Mouse (Mus musculus): ENCODE results near the gene Ywhag. TPM values are rescaled to one million over a fixed set of nuclear protein-coding genes. Genes with fewer than 3 reads are reported as not detected.
A peak's percentile ranks its signal among the peaks of the same experiment; 100 is the strongest.

Ywhag gene
- polyA plus RNA-seq (2015; fragmentation: Nextera tagmentation; extraction: Ambion mirVana) = 89.4 and 105 TPM in 2 replicates

DNA sequence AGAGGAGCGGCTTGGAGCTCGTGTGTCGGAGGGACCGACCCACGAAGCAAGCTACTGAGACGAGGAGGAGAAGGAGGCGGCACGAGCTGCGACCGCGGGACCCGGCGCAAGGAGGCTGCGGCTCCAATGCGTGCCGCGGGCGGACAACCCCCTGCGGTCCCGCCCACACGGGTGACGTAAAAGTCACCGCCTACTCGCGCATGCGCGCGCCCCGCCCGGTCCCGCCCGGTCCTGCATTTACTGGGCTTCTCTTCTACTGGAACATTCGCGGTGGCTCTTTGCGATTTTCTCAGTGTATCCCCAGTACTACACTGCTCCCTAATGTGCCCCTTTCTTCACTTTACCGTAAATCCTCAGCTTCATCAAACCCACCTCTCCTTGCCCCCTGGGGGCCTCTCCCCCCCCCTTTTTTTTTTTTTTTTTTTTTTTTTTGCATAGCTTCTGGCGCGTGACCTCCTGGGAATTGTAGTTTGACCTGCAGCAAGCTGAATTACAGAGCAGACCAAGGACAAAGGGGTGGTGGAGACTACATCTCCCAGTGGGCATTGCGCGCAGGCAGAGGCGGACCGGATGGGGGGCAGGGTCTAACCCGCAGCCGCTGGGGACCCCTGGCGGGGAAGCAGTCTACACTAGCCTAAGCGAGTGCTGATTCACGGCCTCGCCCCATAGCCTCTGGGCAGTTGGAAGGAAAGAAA, at the start of gene Ywhag:
Gene Ywhag, minus strand, starts transcription at position 136 of the 695 bp plus-strand sequence.
- peak within 1 kb of the TSS; percentile 69 for H3K4me2 ChIP-seq (ENCODE audit: low read length)
- TF ChIP-seq CTCF (IDR thresholded peaks at IDR 0.05; ENCODE audit: low read depth) = peak; percentile 76
- H3K27me3 ChIP-seq (ENCODE audit: insufficient read depth, low read length) = no peaks in the 10 kb centered on the region
- ATAC-seq (replicated peaks; ENCODE audit: low FRiP score, low read depth) (peak; percentile 93), DNase-seq (ENCODE audit: low spot score) (peak; percentile 100)
- peak within 1 kb of the TSS; percentile 69 for H3K9ac ChIP-seq (ENCODE audit: low read depth, low read length)
- peak within 1 kb of the TSS; percentile 83 for H3K4me3 ChIP-seq (replicated peaks; ENCODE audit: low read depth, low read length)
- H3K36me3 ChIP-seq (ENCODE audit: insufficient read depth, low read length) = peaks cover 12% of the 10 kb centered on the region
- peak within 1 kb of the TSS; percentile 98 for H3K27ac ChIP-seq
- H3K9me3 ChIP-seq (replicated peaks; ENCODE audit: low read length) = no peaks in the 10 kb centered on the region
- under 1% methylated on average over 40 of the region's 48 CpGs for WGBS
- 0 out of 2 replicates have a peak, but pooled peaks cover 3% of the 10 kb centered on the region for H3K4me1 ChIP-seq (replicated peaks; ENCODE audit: insufficient read depth, low read length)

GRCm38 (mm10) chr5:135982398-135982797, 48.0 kb upstream of the Ywhag start:
- 29% methylated on average over 6 of the region's 6 CpGs for WGBS
- H3K4me3 ChIP-seq (replicated peaks; ENCODE audit: low read depth, low read length) = no peak overlapping the region
- no peaks in the 10 kb centered on the region for H3K4me1 ChIP-seq (replicated peaks; ENCODE audit: insufficient read depth, low read length)
- H3K9ac ChIP-seq (ENCODE audit: low read depth, low read length) = no peak overlapping the region
- H3K9me3 ChIP-seq (replicated peaks; ENCODE audit: low read length) = no peaks in the 10 kb centered on the region
- 0 out of 2 replicates have a peak, but pooled peaks have one; percentile 17 for ATAC-seq (replicated peaks; ENCODE audit: low FRiP score, low read depth)
- peak; percentile 90 for TF ChIP-seq CTCF (IDR thresholded peaks at IDR 0.05; ENCODE audit: low read depth)
- no peak overlapping the region for H3K27ac ChIP-seq
- no peaks in the 10 kb centered on the region for H3K27me3 ChIP-seq (ENCODE audit: insufficient read depth, low read length)
- peak; percentile 87 for DNase-seq (ENCODE audit: low spot score)
- H3K36me3 ChIP-seq (ENCODE audit: insufficient read depth, low read length) = no peaks in the 10 kb centered on the region
- no peak overlapping the region for H3K4me2 ChIP-seq (ENCODE audit: low read length)

DNA sequence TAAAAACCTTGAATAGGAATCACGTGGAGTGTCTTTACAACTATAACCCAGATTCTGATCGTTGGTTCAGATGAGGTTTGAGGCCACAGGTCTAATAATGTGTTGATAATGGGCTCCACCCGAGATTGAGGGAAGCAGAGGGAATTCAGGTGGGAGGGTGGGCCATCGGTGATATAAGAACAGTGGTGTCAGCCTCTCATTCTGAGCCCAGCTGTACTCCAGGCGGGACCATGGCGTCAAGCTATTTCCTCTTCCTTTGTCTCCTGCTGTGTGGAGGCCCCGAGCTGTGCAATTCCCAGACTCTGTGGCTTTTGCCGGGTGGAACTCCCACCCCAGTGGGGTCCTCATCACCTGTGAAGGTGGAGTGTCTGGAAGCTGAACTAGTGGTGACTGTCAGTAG, 45.5 kb upstream of the Ywhag start, which contains the start of gene Zp3:
Gene Zp3, plus strand, starts transcription at position 196 of the 400 bp plus-strand sequence.
- Histone ChIP-seq H3K27ac (no peak within 1 kb of the TSS), H3K36me3 (ENCODE audit: insufficient read depth, low read length) (no peaks in the 10 kb centered on the region), H3K4me3 (replicated peaks; ENCODE audit: low read depth, low read length) (no peak within 1 kb of the TSS), H3K9ac (ENCODE audit: low read depth, low read length) (no peak within 1 kb of the TSS), H3K27me3 (ENCODE audit: insufficient read depth, low read length) (no peaks in the 10 kb centered on the region), H3K4me2 (ENCODE audit: low read length) (no peak within 1 kb of the TSS), H3K9me3 (replicated peaks; ENCODE audit: low read length) (no peaks in the 10 kb centered on the region), H3K4me1 (replicated peaks; ENCODE audit: insufficient read depth, low read length) (no peaks in the 10 kb centered on the region)
- ATAC-seq (replicated peaks; ENCODE audit: low FRiP score, low read depth) (no peak), DNase-seq (ENCODE audit: low spot score) (no peak)
- no peak for TF ChIP-seq CTCF (IDR thresholded peaks at IDR 0.05; ENCODE audit: low read depth)
- 67% methylated on average over 8 of the region's 8 CpGs for WGBS

GRCm38 (mm10) chr5:135979381-135979780, 45.0 kb upstream of the Ywhag start:
- H3K9me3 ChIP-seq (replicated peaks; ENCODE audit: low read length) = no peaks in the 10 kb centered on the region
- no peak overlapping the region for H3K4me2 ChIP-seq (ENCODE audit: low read length)
- 85% methylated on average over 5 of the region's 5 CpGs for WGBS
- TF ChIP-seq CTCF (IDR thresholded peaks at IDR 0.05; ENCODE audit: low read depth) = no peak
- H3K4me1 ChIP-seq (replicated peaks; ENCODE audit: insufficient read depth, low read length) = no peaks in the 10 kb centered on the region
- DNase-seq (ENCODE audit: low spot score) (no peak), ATAC-seq (replicated peaks; ENCODE audit: low FRiP score, low read depth) (no peak)
- no peak overlapping the region for H3K4me3 ChIP-seq (replicated peaks; ENCODE audit: low read depth, low read length)
- no peak overlapping the region for H3K27ac ChIP-seq
- no peaks in the 10 kb centered on the region for H3K27me3 ChIP-seq (ENCODE audit: insufficient read depth, low read length)
- no peak overlapping the region for H3K9ac ChIP-seq (ENCODE audit: low read depth, low read length)
- no peaks in the 10 kb centered on the region for H3K36me3 ChIP-seq (ENCODE audit: insufficient read depth, low read length)

DNA sequence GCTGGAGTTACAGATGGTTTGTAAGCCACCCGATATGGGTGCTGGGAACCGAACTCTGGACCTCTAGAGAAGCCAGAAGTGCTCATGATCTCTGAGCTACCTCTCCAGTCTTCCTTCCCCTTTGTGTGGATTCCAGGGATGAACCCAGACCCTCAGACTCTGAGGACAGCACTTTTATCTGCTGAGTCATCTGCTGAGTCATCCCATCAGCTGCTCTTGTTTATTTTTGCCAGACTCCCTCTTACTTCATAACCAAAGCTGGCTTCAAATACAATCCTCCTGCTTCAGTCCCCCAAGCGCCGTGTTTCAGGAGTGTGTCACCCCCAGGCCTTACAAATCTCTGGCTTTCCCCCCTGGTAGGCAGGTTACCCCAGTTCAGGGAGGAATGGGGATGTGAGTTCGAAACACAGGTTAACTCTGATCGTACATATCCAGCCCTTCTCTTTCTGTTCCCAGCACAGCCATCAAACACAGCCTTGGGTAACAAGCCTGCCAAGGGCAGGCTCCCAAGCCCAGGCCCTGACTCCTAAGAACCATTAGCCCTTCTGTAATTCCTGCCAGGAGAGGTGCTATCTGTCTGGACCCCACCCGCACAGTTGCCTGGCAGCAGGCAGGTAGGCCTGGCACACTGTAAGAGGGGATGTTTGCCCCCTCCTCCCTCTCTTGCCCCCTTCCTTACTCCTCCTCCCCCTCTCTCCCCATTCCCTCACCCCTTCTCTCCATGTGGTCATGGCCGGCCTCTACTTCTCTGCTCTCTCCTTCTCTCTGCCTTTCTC, 41.7 kb upstream of the Ywhag start:
- Histone ChIP-seq H3K4me3 (replicated peaks; ENCODE audit: low read depth, low read length) (no peak overlapping the region), H3K36me3 (ENCODE audit: insufficient read depth, low read length) (no peaks in the 10 kb centered on the region), H3K9ac (ENCODE audit: low read depth, low read length) (no peak overlapping the region), H3K4me2 (ENCODE audit: low read length) (no peak overlapping the region), H3K27ac (no peak overlapping the region), H3K4me1 (replicated peaks; ENCODE audit: insufficient read depth, low read length) (no peaks in the 10 kb centered on the region), H3K9me3 (replicated peaks; ENCODE audit: low read length) (no peaks in the 10 kb centered on the region), H3K27me3 (ENCODE audit: insufficient read depth, low read length) (no peaks in the 10 kb centered on the region)
- DNase-seq (ENCODE audit: low spot score) (no peak), ATAC-seq (replicated peaks; ENCODE audit: low FRiP score, low read depth) (no peak)
- 90% methylated on average over 8 of the region's 8 CpGs for WGBS
- TF ChIP-seq CTCF (IDR thresholded peaks at IDR 0.05; ENCODE audit: low read depth) = no peak

DNA sequence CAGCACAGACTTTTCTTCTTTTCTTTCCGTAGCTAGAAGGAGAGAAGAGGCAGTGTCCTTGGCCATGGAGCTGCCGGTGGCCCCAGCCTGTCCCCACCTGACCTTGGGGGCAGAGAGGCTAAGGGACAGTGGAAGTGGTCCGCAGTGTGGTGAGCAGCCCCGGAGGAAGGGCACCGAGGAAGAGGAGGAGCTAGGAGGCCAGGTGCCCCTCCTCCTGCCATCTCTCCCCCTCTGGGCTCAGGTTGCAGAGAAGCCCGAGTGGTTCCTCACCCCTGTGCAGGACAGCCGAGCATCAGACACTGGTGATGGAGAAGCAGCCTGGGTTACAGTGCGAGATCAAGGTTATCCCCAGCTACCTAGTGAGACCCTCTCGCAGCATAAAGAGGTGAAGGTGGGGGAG, 39.9 kb upstream of the Ywhag start, which contains the start of gene Ssc4d:
Gene Ssc4d, minus strand, starts transcription at position 167 of the 400 bp plus-strand sequence.
- H3K36me3 ChIP-seq (ENCODE audit: insufficient read depth, low read length) = no peaks in the 10 kb centered on the region
- H3K4me1 ChIP-seq (replicated peaks; ENCODE audit: insufficient read depth, low read length) = no peaks in the 10 kb centered on the region
- no peaks in the 10 kb centered on the region for H3K27me3 ChIP-seq (ENCODE audit: insufficient read depth, low read length)
- 7% methylated on average over 9 of the region's 9 CpGs for WGBS
- 0 out of 2 replicates have a peak within 1 kb of the TSS, but pooled peaks have one; percentile 42 for H3K9ac ChIP-seq (ENCODE audit: low read depth, low read length)
- TF ChIP-seq CTCF (IDR thresholded peaks at IDR 0.05; ENCODE audit: low read depth) = no peak
- no peaks in the 10 kb centered on the region for H3K9me3 ChIP-seq (replicated peaks; ENCODE audit: low read length)
- DNase-seq (ENCODE audit: low spot score) (no peak), ATAC-seq (replicated peaks; ENCODE audit: low FRiP score, low read depth) (no peak; the same call in 1 of the 2 replicates)
- peak within 1 kb of the TSS; percentile 50 for H3K4me2 ChIP-seq (ENCODE audit: low read length)
- H3K4me3 ChIP-seq (replicated peaks; ENCODE audit: low read depth, low read length) = peak within 1 kb of the TSS; percentile 16; the same call in 1 of the 2 replicates
- H3K27ac ChIP-seq = peak within 1 kb of the TSS; percentile 13; the same call in 1 of the 2 replicates

Measured in kidney, postnatal 0 days (tissue).